Mouse (Mus musculus): ENCODE results near the gene Cwc25.

DNA sequence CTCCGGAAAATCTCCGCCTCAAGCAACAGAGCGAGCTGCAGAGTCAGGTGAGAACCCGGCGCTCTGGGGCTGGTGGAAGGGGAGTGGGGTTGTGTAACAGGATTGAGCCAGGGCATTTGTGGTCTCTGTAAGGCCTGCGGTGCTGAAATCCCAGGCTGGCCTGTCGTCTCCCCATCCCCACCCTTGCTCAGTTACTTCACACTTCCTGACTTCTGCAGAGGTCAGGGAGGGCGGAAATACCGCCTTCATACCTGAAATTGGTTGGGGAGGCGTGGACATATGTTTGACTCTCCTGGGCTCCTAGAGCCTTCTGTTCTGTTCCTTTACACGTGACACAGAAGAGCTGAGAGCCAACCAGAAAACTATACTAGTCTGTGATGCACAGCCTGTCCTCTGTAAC is 49.4 kb upstream of the Cwc25 start:
- TF ChIP-seq TAL1 (IDR thresholded peaks at IDR 0.05; ENCODE audit: low read length) (no peak), GATA1 (IDR thresholded peaks at IDR 0.05; ENCODE audit: low read length) (no peak)

Measured in erythroblast, embryonic 14.5 days (primary cell).